ENCODE assay signal across 1 mouse cellular context in genomic region chr5:24587200-24587577, GRCm38 (mm10).
A peak's percentile ranks its signal among the peaks of the same experiment; 100 is the strongest.
TF ChIP-seq lines count a peak whose summit lies in the region.

No protein-coding gene starts in this region.

TF ChIP-seq in CH12.LX, 34 proteins besides CTCF, POLR2A, EP300 and RAD21:
- TF ChIP-seq MAFK (IDR thresholded peaks at IDR 0.05; ENCODE audit: insufficient replicate concordance, low read length) (peak; percentile 61; the same call in 1 of the 2 replicates), TBP (conservative IDR thresholded peaks at IDR 0.05; ENCODE audit: low read depth, low read length) (no peak)
